Mouse (Mus musculus) G1E (cell line): ENCODE measurements around the gene Zfp579.

Experiments used
- CTCF ChIP-seq: IDR thresholded peaks from 2 replicates; pipeline ENCODE4 v1.5.1; 2012; ENCODE audit warnings: low read depth, low read length, inconsistent platforms, mixed read lengths
- GATA1 ChIP-seq: IDR thresholded peaks from 2 replicates; pipeline ENCODE4 v1.6.1; 2012; ENCODE audit warnings: borderline replicate concordance, low read length, inconsistent platforms, mixed read lengths
- GATA2 ChIP-seq: IDR thresholded peaks from 2 replicates; pipeline ENCODE4 v1.6.1; 2012; ENCODE audit warnings: low read depth, low read length, inconsistent platforms, borderline replicate concordance
- POLR2AphosphoS5 ChIP-seq: IDR thresholded peaks from 2 replicates; pipeline ENCODE4 v1.6.1; 2012; ENCODE audit warnings: low read depth, low read length, inconsistent platforms; ENCODE audit not compliant: insufficient replicate concordance
- TAL1 ChIP-seq: conservative IDR thresholded peaks from 2 replicates; pipeline ENCODE4 v1.6.1; 2012; ENCODE audit warnings: low read depth, low read length, inconsistent platforms, mixed read lengths

- no peak for TF ChIP-seq CTCF
- no peak for TF ChIP-seq TAL1
- TF ChIP-seq GATA1, result no peak
- no peak for TF ChIP-seq POLR2AphosphoS5
- no peak for TF ChIP-seq GATA2
These were observed 61.6 kb downstream of the Zfp579 start for GRCm38 (mm10) chr7:4934160-4934914.
